Mouse (Mus musculus) intestine, embryonic 16.5 days (tissue): ENCODE measurements at regions not wholly inside any gene's neighbourhood (a gene's known extent, or its start where the extent isn't known, plus 50 kb on each side); places are given as distances from the start of the nearest gene placed in this dataset.
A peak's percentile ranks its signal among the peaks of the same experiment; 100 is the strongest.

Source experiments
- ATAC-seq: fragments of 200-750 bp; cut with Nextera tagmentation; 2 replicates; pipeline ENCODE4 v1.8.0; 2017; ENCODE audit warnings: moderate TSS enrichment, moderate library complexity
- H3K27ac ChIP-seq: fragments of 300-500 bp; sonication (generic); 2 replicates; pipeline ENCODE4 v1.5.1; 2014; ENCODE audit warnings: mild to moderate bottlenecking, low read length
- H3K27me3 ChIP-seq: fragments of 300-500 bp; sonication (generic); replicated peaks from 2 replicates; pipeline ENCODE4 v1.6.1; 2014; ENCODE audit warnings: low read length, control low read depth, mixed read lengths; ENCODE audit not compliant: control insufficient read depth, insufficient read depth
- H3K36me3 ChIP-seq: fragments of 300-500 bp; sonication (generic); 2 replicates; pipeline ENCODE4 v1.6.1; 2014; ENCODE audit warnings: low read length, control low read depth; ENCODE audit not compliant: control insufficient read depth, insufficient read depth
- H3K4me1 ChIP-seq: fragments of 300-500 bp; sonication (generic); 2 replicates; pipeline ENCODE4 v1.6.1; 2014; ENCODE audit warnings: low read length, control low read depth, mixed read lengths; ENCODE audit not compliant: control insufficient read depth, insufficient read depth
- H3K4me2 ChIP-seq: fragments of 300-500 bp; sonication (generic); 2 replicates; pipeline ENCODE4 v1.6.1; 2014; ENCODE audit warnings: low read depth, low read length, control low read depth
- H3K4me3 ChIP-seq: fragments of 300-500 bp; sonication (generic); 2 replicates; pipeline ENCODE4 v1.5.1; 2014; ENCODE audit warnings: mild to moderate bottlenecking, low read length
- H3K9ac ChIP-seq: fragments of 300-500 bp; sonication (generic); 2 replicates; pipeline ENCODE4 v1.6.1; 2014; ENCODE audit warnings: low read depth, low read length
- H3K9me3 ChIP-seq: fragments of 300-500 bp; sonication (generic); 2 replicates; pipeline ENCODE4 v1.6.1; 2016; ENCODE audit warnings: low read length, control low read depth; ENCODE audit not compliant: control insufficient read depth
- WGBS: fragments of 180-500 bp; shearing (Covaris S2); extraction: QIAGEN DNeasy Blood & Tissue Kit; methylation state at CpG from one replicate; pipeline ENCODE4 v1.1.7; 2014; 5-methylcytosine and 5-hydroxymethylcytosine counted together

GRCm38 (mm10) chr13:37537330-37537729, 192.3 kb downstream of the Ly86 start:
- Histone ChIP-seq H3K4me1 (peaks cover 6% of the 10 kb centered on the region; the same call in 1 of the 2 replicates), H3K9me3 (no peaks in the 10 kb centered on the region), H3K9ac (no peak overlapping the region), H3K27ac (peak overlapping the region; percentile 53), H3K36me3 (no peaks in the 10 kb centered on the region), H3K4me2 (no peak overlapping the region), H3K27me3 (no peaks in the 10 kb centered on the region), H3K4me3 (no peak overlapping the region)
- WGBS: 60% methylated on average over 6 of the region's 6 CpGs
- ATAC-seq: peak; percentile 28

GRCm38 (mm10) chr13:37537793-37538192, 192.8 kb downstream of the Ly86 start:
- H3K9ac ChIP-seq: no peak overlapping the region
- no peaks in the 10 kb centered on the region for H3K36me3 ChIP-seq
- H3K4me1 ChIP-seq: peaks cover 6% of the 10 kb centered on the region; the same call in 1 of the 2 replicates
- no peak overlapping the region for H3K4me3 ChIP-seq
- peak overlapping the region; percentile 53 for H3K27ac ChIP-seq
- H3K27me3 ChIP-seq: no peaks in the 10 kb centered on the region
- no peak overlapping the region for H3K4me2 ChIP-seq
- no peaks in the 10 kb centered on the region for H3K9me3 ChIP-seq
- peak; percentile 93 for ATAC-seq
- WGBS: 10% methylated on average over 6 of the region's 6 CpGs

GRCm38 (mm10) chr13:37540980-37541531, 196.0 kb downstream of the Ly86 start:
- Histone ChIP-seq H3K27ac (no peak overlapping the region), H3K4me2 (no peak overlapping the region), H3K27me3 (no peaks in the 10 kb centered on the region), H3K9me3 (no peaks in the 10 kb centered on the region), H3K4me1 (peaks cover 6% of the 10 kb centered on the region; the same call in 1 of the 2 replicates), H3K36me3 (no peaks in the 10 kb centered on the region), H3K9ac (no peak overlapping the region), H3K4me3 (no peak overlapping the region)
- 36% methylated on average over 4 of the region's 5 CpGs for WGBS
- ATAC-seq: no peak

GRCm38 (mm10) chr13:37541674-37542073, 196.7 kb downstream of the Ly86 start:
- no peaks in the 10 kb centered on the region for H3K27me3 ChIP-seq
- H3K9me3 ChIP-seq: no peaks in the 10 kb centered on the region
- H3K36me3 ChIP-seq: no peaks in the 10 kb centered on the region
- peak; percentile 50 for ATAC-seq
- H3K4me2 ChIP-seq: no peak overlapping the region
- H3K9ac ChIP-seq: no peak overlapping the region
- WGBS: 13% methylated on average over 6 of the region's 6 CpGs
- no peak overlapping the region for H3K4me3 ChIP-seq
- H3K4me1 ChIP-seq: peaks cover 6% of the 10 kb centered on the region; the same call in 1 of the 2 replicates
- no peak overlapping the region for H3K27ac ChIP-seq

- H3K9ac ChIP-seq: no peak overlapping the region
- ATAC-seq: no peak
- H3K27ac ChIP-seq: no peak overlapping the region
- H3K4me1 ChIP-seq: peaks cover 3% of the 10 kb centered on the region; the same call in 1 of the 2 replicates
- no peaks in the 10 kb centered on the region for H3K9me3 ChIP-seq
- H3K36me3 ChIP-seq: no peaks in the 10 kb centered on the region
- H3K4me2 ChIP-seq: no peak overlapping the region
- H3K4me3 ChIP-seq: no peak overlapping the region
- no peaks in the 10 kb centered on the region for H3K27me3 ChIP-seq
- WGBS: 91% methylated on average over 13 of the region's 13 CpGs
Measured at GRCm38 (mm10) chr13:37542744-37543196, 197.8 kb downstream of the Ly86 start.

- 84% methylated on average over 3 of the region's 3 CpGs for WGBS
- no peak overlapping the region for H3K4me2 ChIP-seq
- H3K36me3 ChIP-seq: no peaks in the 10 kb centered on the region
- H3K27me3 ChIP-seq: no peaks in the 10 kb centered on the region
- H3K4me3 ChIP-seq: no peak overlapping the region
- H3K27ac ChIP-seq: no peak overlapping the region
- H3K4me1 ChIP-seq: no peaks in the 10 kb centered on the region
- H3K9me3 ChIP-seq: no peaks in the 10 kb centered on the region
- H3K9ac ChIP-seq: no peak overlapping the region
- no peak for ATAC-seq
Measured at GRCm38 (mm10) chr13:37543788-37544187, 198.8 kb downstream of the Ly86 start.

GRCm38 (mm10) chr13:37544696-37545095, 199.7 kb downstream of the Ly86 start:
- ATAC-seq: no peak
- Histone ChIP-seq H3K9ac (no peak overlapping the region), H3K9me3 (no peaks in the 10 kb centered on the region), H3K4me2 (no peak overlapping the region), H3K36me3 (no peaks in the 10 kb centered on the region), H3K4me3 (no peak overlapping the region), H3K27ac (no peak overlapping the region), H3K4me1 (no peaks in the 10 kb centered on the region), H3K27me3 (no peaks in the 10 kb centered on the region)
- WGBS: 94% methylated on average over 2 of the region's 2 CpGs

- Histone ChIP-seq H3K36me3 (no peaks in the 10 kb centered on the region), H3K9me3 (no peaks in the 10 kb centered on the region), H3K27ac (no peak overlapping the region), H3K27me3 (no peaks in the 10 kb centered on the region), H3K9ac (no peak overlapping the region), H3K4me3 (no peak overlapping the region), H3K4me1 (no peaks in the 10 kb centered on the region), H3K4me2 (no peak overlapping the region)
- ATAC-seq: no peak
- 80% methylated on average over 3 of the region's 3 CpGs for WGBS
Measured at GRCm38 (mm10) chr13:37546556-37546955, 201.5 kb downstream of the Ly86 start.

GRCm38 (mm10) chr13:37550584-37550983, 205.6 kb downstream of the Ly86 start:
- Histone ChIP-seq H3K4me1 (no peaks in the 10 kb centered on the region), H3K4me2 (no peak overlapping the region), H3K9ac (no peak overlapping the region), H3K27ac (no peak overlapping the region), H3K4me3 (no peak overlapping the region), H3K36me3 (no peaks in the 10 kb centered on the region), H3K9me3 (no peaks in the 10 kb centered on the region), H3K27me3 (no peaks in the 10 kb centered on the region)
- WGBS: 70% methylated on average over 4 of the region's 4 CpGs
- no peak for ATAC-seq

GRCm38 (mm10) chr13:37553392-37553791, 208.4 kb downstream of the Ly86 start:
- Histone ChIP-seq H3K4me1 (0 out of 2 replicates have a peak, but pooled peaks cover 2% of the 10 kb centered on the region), H3K36me3 (no peaks in the 10 kb centered on the region), H3K27ac (no peak overlapping the region), H3K4me3 (no peak overlapping the region), H3K9me3 (no peaks in the 10 kb centered on the region), H3K27me3 (no peaks in the 10 kb centered on the region), H3K9ac (no peak overlapping the region), H3K4me2 (no peak overlapping the region)
- ATAC-seq: no peak
- 68% methylated on average over 5 of the region's 5 CpGs for WGBS
